Comparison of ENCODE assay signal across 10 mouse cellular contexts in genomic region chr15:86344906-86345331, GRCm38 (mm10).
DNase-seq lines count a peak whose midpoint lies in the region; ATAC-seq lines count a peak whose summit lies in the region.
"Had no signal": no experiment of that assay in that cellular context is flagged by ENCODE, and none has a peak within 500 bp of the region (broad histone marks: within the 10 kb centered on the region; RNA-seq: fewer than 3 reads in every experiment).

No protein-coding gene starts in this region.

- no peak overlapping the region for H3K4me3 ChIP-seq in macrophage (ENCODE audit: inconsistent target)
- H3K4me3 ChIP-seq: gastrocnemius, adult 2 months had no signal

- ATAC-seq in megakaryocyte-erythroid progenitor cell, adult 5-6 weeks (replicated peaks; ENCODE audit: low FRiP score, low TSS enrichment, poor library complexity, severe bottlenecking) = no peak

- H3K36me3 ChIP-seq in macrophage (ENCODE audit: inconsistent target) = no peaks in the 10 kb centered on the region

- 8% methylated on average over 8 of the region's 8 CpGs for WGBS in macrophage (ENCODE audit: missing documents)

- no peaks in the 10 kb centered on the region for H3K79me2 ChIP-seq in macrophage (ENCODE audit: inconsistent target)

- DNase-seq in frontal cortex, postnatal 36 days (ENCODE audit: low spot score in 2 of 2) = peak; percentile 19 to 42
- no peak for DNase-seq in frontal cortex, postnatal 14 days (ENCODE audit: low spot score in 2 of 2)
- peak; percentile 49 for DNase-seq in thymus, postnatal 0 days (ENCODE audit: low spot score)
- no peak for DNase-seq in thymus, adult 18-20 months
- peak; percentile 58 for DNase-seq in thymus, postnatal 4 days
- no peak for DNase-seq in liver
- DNase-seq: gastrocnemius, adult 2 months; heart, postnatal 4 days had no signal

- peak overlapping the region; percentile 28 for H3K27ac ChIP-seq in macrophage
- H3K27ac ChIP-seq: gastrocnemius, adult 2 months had no signal

Comparison
In these comparisons a context has a peak if more than half of its experiments do, and no peak if none do; other contexts are left out.
1. DNase-seq: peak in frontal cortex, postnatal 36 days (2 of 2), thymus, postnatal 0 days (single experiment) and thymus, postnatal 4 days (single experiment); none in frontal cortex, postnatal 14 days (0 of 2), thymus, adult 18-20 months (0 of 2) and liver (single experiment).